ENCODE assay signal across 35 mouse cellular contexts in genomic region chr8:45341630-45342628, GRCm38 (mm10). TPM values are rescaled to one million over a fixed set of nuclear protein-coding genes. Genes with fewer than 3 reads are reported as not detected.
DNase-seq lines count a peak whose midpoint lies in the region; ATAC-seq and TF ChIP-seq lines count a peak whose summit lies in the region.
"Had no signal": no experiment of that assay in that cellular context is flagged by ENCODE, and none has a peak within 500 bp of the region (broad histone marks: within the 10 kb centered on the region; RNA-seq: fewer than 3 reads in every experiment).

No protein-coding gene starts in this region.

- WGBS in intestine, embryonic 15.5 days = 69% methylated on average over 12 of the region's 12 CpGs
- 54% methylated on average over 12 of the region's 12 CpGs for WGBS in intestine, postnatal 0 days
- WGBS in liver, embryonic 16.5 days (ENCODE audit: insufficient replicate concordance) = 63% methylated on average over 12 of the region's 12 CpGs
- WGBS in stomach, embryonic 16.5 days = 69% methylated on average over 12 of the region's 12 CpGs
- WGBS in forebrain, embryonic 11.5 days = 90% methylated on average over 12 of the region's 12 CpGs

- DNase-seq in urinary bladder, postnatal 4 days (ENCODE audit: low spot score in 2 of 2) = no peak
- DNase-seq in forebrain, embryonic 11.5 days (ENCODE audit: low spot score) = no peak
- DNase-seq: adrenal gland, postnatal 25 days; B cell, adult 2 months; cerebellum, adult 11-12 months; cerebellum, adult 9-11 months; gastrocnemius, postnatal 14 days; heart, adult 18-20 months; heart, postnatal 4 days; kidney, adult 9 months; kidney, postnatal 14 days; layer of hippocampus, adult 9-11 months; lung, adult 18-20 months; lung, postnatal 4 days; right cerebral cortex, postnatal 25 days; thymus, adult 18-20 months; thymus, postnatal 25 days had no signal

- H3K27ac ChIP-seq in intestine, embryonic 15.5 days = no peak overlapping the region
- no peak overlapping the region for H3K27ac ChIP-seq in intestine, postnatal 0 days (ENCODE audit: low read depth, low read length)
- peak overlapping the region; percentile 75 for H3K27ac ChIP-seq in liver, embryonic 16.5 days (ENCODE audit: low read length)
- peak overlapping the region; percentile 76 for H3K27ac ChIP-seq in stomach, embryonic 16.5 days (ENCODE audit: low read length)
- no peak overlapping the region for H3K27ac ChIP-seq in forebrain, embryonic 11.5 days (ENCODE audit: low read depth, low read length)
- H3K27ac ChIP-seq: embryonic facial prominence, embryonic 10.5 days; embryonic facial prominence, embryonic 15.5 days; forebrain, embryonic 13.5 days; hindbrain, embryonic 13.5 days; limb, embryonic 12.5 days; midbrain, embryonic 12.5 days; neural tube, embryonic 13.5 days had no signal

- TF ChIP-seq CTCF in intestine, postnatal 0 days (IDR thresholded peaks at IDR 0.05; ENCODE audit: low read depth) = no peak

- H3K4me3 ChIP-seq in intestine, embryonic 15.5 days (replicated peaks) = no peak overlapping the region
- no peak overlapping the region for H3K4me3 ChIP-seq in intestine, postnatal 0 days (ENCODE audit: low read depth, low read length)
- no peak overlapping the region for H3K4me3 ChIP-seq in liver, embryonic 16.5 days (ENCODE audit: low read depth, low read length)
- H3K4me3 ChIP-seq in stomach, embryonic 16.5 days (replicated peaks; ENCODE audit: low read length) = no peak overlapping the region
- no peak overlapping the region for H3K4me3 ChIP-seq in forebrain, embryonic 11.5 days (ENCODE audit: low read depth, low read length)
- H3K4me3 ChIP-seq: embryonic facial prominence, embryonic 10.5 days; embryonic facial prominence, embryonic 15.5 days; forebrain, embryonic 13.5 days; heart, embryonic 12.5 days; hindbrain, embryonic 13.5 days; limb, embryonic 12.5 days; megakaryocyte, embryonic 14.5 days; midbrain, embryonic 12.5 days; neural tube, embryonic 13.5 days had no signal

- H3K27me3 ChIP-seq in intestine, embryonic 15.5 days (replicated peaks) = no peaks in the 10 kb centered on the region
- H3K27me3 ChIP-seq in intestine, postnatal 0 days (replicated peaks; ENCODE audit: control insufficient read depth, insufficient read depth, low read length) = no peaks in the 10 kb centered on the region
- H3K27me3 ChIP-seq in liver, embryonic 16.5 days (ENCODE audit: control insufficient read depth, insufficient read depth, low read depth, low read length) = no peaks in the 10 kb centered on the region
- no peaks in the 10 kb centered on the region for H3K27me3 ChIP-seq in stomach, embryonic 16.5 days (ENCODE audit: control insufficient read depth, insufficient read depth, low read length)
- H3K27me3 ChIP-seq in forebrain, embryonic 11.5 days (ENCODE audit: control insufficient read depth, insufficient read depth, low read length) = no peaks in the 10 kb centered on the region
- H3K27me3 ChIP-seq: embryonic facial prominence, embryonic 15.5 days; forebrain, embryonic 13.5 days; heart, embryonic 12.5 days; hindbrain, embryonic 13.5 days; limb, embryonic 12.5 days; midbrain, embryonic 12.5 days; neural tube, embryonic 13.5 days had no signal

- H3K9me3 ChIP-seq in intestine, embryonic 15.5 days = no peaks in the 10 kb centered on the region
- no peaks in the 10 kb centered on the region for H3K9me3 ChIP-seq in intestine, postnatal 0 days (ENCODE audit: control insufficient read depth)
- no peaks in the 10 kb centered on the region for H3K9me3 ChIP-seq in liver, embryonic 16.5 days (replicated peaks; ENCODE audit: control insufficient read depth, low read length)
- no peaks in the 10 kb centered on the region for H3K9me3 ChIP-seq in stomach, embryonic 16.5 days (replicated peaks; ENCODE audit: control insufficient read depth, low read length)
- no peaks in the 10 kb centered on the region for H3K9me3 ChIP-seq in forebrain, embryonic 11.5 days (ENCODE audit: control insufficient read depth, low read length)
- H3K9me3 ChIP-seq: embryonic facial prominence, embryonic 10.5 days; embryonic facial prominence, embryonic 15.5 days; forebrain, embryonic 13.5 days; heart, embryonic 12.5 days; hindbrain, embryonic 13.5 days; limb, embryonic 12.5 days; megakaryocyte, embryonic 14.5 days; midbrain, embryonic 12.5 days; neural tube, embryonic 13.5 days had no signal

- no peaks in the 10 kb centered on the region for H3K36me3 ChIP-seq in intestine, embryonic 15.5 days
- no peaks in the 10 kb centered on the region; the same call in 1 of the 2 replicates for H3K36me3 ChIP-seq in intestine, postnatal 0 days (ENCODE audit: control insufficient read depth, insufficient read depth)
- no peaks in the 10 kb centered on the region for H3K36me3 ChIP-seq in liver, embryonic 16.5 days (ENCODE audit: control insufficient read depth, insufficient read depth)
- peaks cover 9% of the 10 kb centered on the region; the same call in 1 of the 2 replicates for H3K36me3 ChIP-seq in stomach, embryonic 16.5 days (ENCODE audit: control insufficient read depth, insufficient read depth, low read length)
- no peaks in the 10 kb centered on the region for H3K36me3 ChIP-seq in forebrain, embryonic 11.5 days (ENCODE audit: control insufficient read depth, insufficient read depth, low read length)
- H3K36me3 ChIP-seq: embryonic facial prominence, embryonic 15.5 days; hindbrain, embryonic 13.5 days; midbrain, embryonic 12.5 days; neural tube, embryonic 13.5 days had no signal

- ATAC-seq in intestine, embryonic 15.5 days = peak; percentile 87
- ATAC-seq in intestine, postnatal 0 days = peak; percentile 63
- peak; percentile 79 for ATAC-seq in liver, embryonic 16.5 days (ENCODE audit: low read depth)
- ATAC-seq in stomach, embryonic 16.5 days (ENCODE audit: insufficient read depth, low FRiP score) = peak; percentile 77; the same call in 1 of the 2 replicates
- no peak for ATAC-seq in inflammation-experienced regulatory T-cells, adult 6 months
- ATAC-seq in forebrain, embryonic 11.5 days (replicated peaks; ENCODE audit: low FRiP score) = no peak
- ATAC-seq: forebrain, embryonic 13.5 days; lung, postnatal 0 days had no signal

- H3K4me1 ChIP-seq in intestine, embryonic 15.5 days (replicated peaks) = no peaks in the 10 kb centered on the region
- no peaks in the 10 kb centered on the region for H3K4me1 ChIP-seq in intestine, postnatal 0 days (replicated peaks; ENCODE audit: control insufficient read depth, insufficient read depth, low read length)
- no peaks in the 10 kb centered on the region; the same call in 1 of the 2 replicates for H3K4me1 ChIP-seq in liver, embryonic 16.5 days (ENCODE audit: control insufficient read depth, low read depth, low read length)
- 0 out of 2 replicates have a peak, but pooled peaks cover 4% of the 10 kb centered on the region for H3K4me1 ChIP-seq in stomach, embryonic 16.5 days (ENCODE audit: control insufficient read depth, insufficient read depth, low read length)
- no peaks in the 10 kb centered on the region for H3K4me1 ChIP-seq in forebrain, embryonic 11.5 days (replicated peaks; ENCODE audit: control insufficient read depth, insufficient read depth, low read length)
- H3K4me1 ChIP-seq: embryonic facial prominence, embryonic 10.5 days; embryonic facial prominence, embryonic 15.5 days; forebrain, embryonic 13.5 days; heart, embryonic 12.5 days; hindbrain, embryonic 13.5 days; limb, embryonic 12.5 days; midbrain, embryonic 12.5 days; neural tube, embryonic 13.5 days had no signal

- no peak overlapping the region for H3K9ac ChIP-seq in intestine, embryonic 15.5 days
- H3K9ac ChIP-seq in intestine, postnatal 0 days (ENCODE audit: low read depth, low read length) = no peak overlapping the region
- no peak overlapping the region for H3K9ac ChIP-seq in liver, embryonic 16.5 days (ENCODE audit: low read depth, low read length)
- H3K9ac ChIP-seq in stomach, embryonic 16.5 days (ENCODE audit: low read length) = no peak overlapping the region
- H3K9ac ChIP-seq in forebrain, embryonic 11.5 days (ENCODE audit: low read length) = no peak overlapping the region
- H3K9ac ChIP-seq: embryonic facial prominence, embryonic 15.5 days; forebrain, embryonic 13.5 days; heart, embryonic 12.5 days; hindbrain, embryonic 13.5 days; limb, embryonic 12.5 days; midbrain, embryonic 12.5 days; neural tube, embryonic 13.5 days had no signal

- H3K4me2 ChIP-seq in intestine, embryonic 15.5 days (replicated peaks) = no peak overlapping the region
- peak overlapping the region; percentile 17; the same call in 1 of the 2 replicates for H3K4me2 ChIP-seq in intestine, postnatal 0 days (replicated peaks; ENCODE audit: low read depth)
- H3K4me2 ChIP-seq in liver, embryonic 16.5 days (ENCODE audit: low read depth, low read length) = no peak overlapping the region
- H3K4me2 ChIP-seq in stomach, embryonic 16.5 days (ENCODE audit: low read depth, low read length) = no peak overlapping the region
- H3K4me2 ChIP-seq in forebrain, embryonic 11.5 days (ENCODE audit: low read depth, low read length, severe bottlenecking) = no peak overlapping the region
- H3K4me2 ChIP-seq: embryonic facial prominence, embryonic 15.5 days; forebrain, embryonic 13.5 days; heart, embryonic 12.5 days; hindbrain, embryonic 13.5 days; limb, embryonic 12.5 days; midbrain, embryonic 12.5 days; neural tube, embryonic 13.5 days had no signal

RNA-seq across cellular contexts. Expression of gene Cyp4v3, which starts 8.9 kb away (rescaled TPM):
- polyA plus RNA-seq in intestine, embryonic 15.5 days (2015; fragmentation: Nextera tagmentation; extraction: Ambion mirVana) = 1.3 and 1.8 TPM in 2 replicates
- polyA plus RNA-seq in intestine, postnatal 0 days (2015; fragmentation: Nextera tagmentation; extraction: Ambion mirVana) = 2.2 and 2.4 TPM in 2 replicates
- polyA plus RNA-seq in liver, embryonic 16.5 days (2015; fragmentation: Nextera tagmentation; extraction: Ambion mirVana) = 6.4 and 6.5 TPM in 2 replicates
- 5.6 and 5.7 TPM in 2 replicates for polyA plus RNA-seq in stomach, embryonic 16.5 days (2015; fragmentation: Nextera tagmentation; extraction: Ambion mirVana)
- polyA plus RNA-seq in inflammation-experienced regulatory T-cells, adult 6 months (2017; shearing (Covaris generic)) = 10 to 100 TPM; 14.4 to 16.6 (median 15.7) TPM
- 0.69 and 1.6 TPM in 2 replicates for polyA plus RNA-seq in forebrain, embryonic 11.5 days (2014; fragmentation: Nextera tagmentation; extraction: Ambion mirVana)

RNA-seq across cellular contexts. Expression of gene Gm45753, which starts 33.7 kb away (rescaled TPM):
- polyA plus RNA-seq in intestine, embryonic 15.5 days (2015; fragmentation: Nextera tagmentation; extraction: Ambion mirVana) = 0.18 and 0.39 TPM in 2 replicates
- not detected in 2 replicates for polyA plus RNA-seq in intestine, postnatal 0 days (2015; fragmentation: Nextera tagmentation; extraction: Ambion mirVana)
- 21.6 and 26.5 TPM in 2 replicates for polyA plus RNA-seq in liver, embryonic 16.5 days (2015; fragmentation: Nextera tagmentation; extraction: Ambion mirVana)
- polyA plus RNA-seq in stomach, embryonic 16.5 days (2015; fragmentation: Nextera tagmentation; extraction: Ambion mirVana) = 0.96 and 1.0 TPM in 2 replicates
- polyA plus RNA-seq in inflammation-experienced regulatory T-cells, adult 6 months (2017; shearing (Covaris generic)) = not detected
- not detected in 2 replicates for polyA plus RNA-seq in forebrain, embryonic 11.5 days (2014; fragmentation: Nextera tagmentation; extraction: Ambion mirVana)
- polyA plus RNA-seq: forebrain, embryonic 13.5 days; heart, embryonic 12.5 days; heart, postnatal 0 days; hindbrain, embryonic 13.5 days; limb, embryonic 12.5 days; midbrain, embryonic 12.5 days; midbrain, postnatal 0 days; neural tube, embryonic 13.5 days; spleen, adult 2 months had no signal

RNA-seq across cellular contexts. Expression of gene Fam149a, which starts 40.2 kb away (rescaled TPM):
- polyA plus RNA-seq in intestine, embryonic 15.5 days (2015; fragmentation: Nextera tagmentation; extraction: Ambion mirVana) = 10.4 and 10.7 TPM in 2 replicates
- 3.1 and 3.5 TPM in 2 replicates for polyA plus RNA-seq in intestine, postnatal 0 days (2015; fragmentation: Nextera tagmentation; extraction: Ambion mirVana)
- 1.6 and 1.8 TPM in 2 replicates for polyA plus RNA-seq in liver, embryonic 16.5 days (2015; fragmentation: Nextera tagmentation; extraction: Ambion mirVana)
- polyA plus RNA-seq in stomach, embryonic 16.5 days (2015; fragmentation: Nextera tagmentation; extraction: Ambion mirVana) = 15.2 and 16.7 TPM in 2 replicates
- polyA plus RNA-seq in inflammation-experienced regulatory T-cells, adult 6 months (2017; shearing (Covaris generic)) = not detected
- polyA plus RNA-seq in forebrain, embryonic 11.5 days (2014; fragmentation: Nextera tagmentation; extraction: Ambion mirVana) = 9.5 and 10.0 TPM in 2 replicates

RNA-seq across cellular contexts. Expression of gene Klkb1, which starts 47.3 kb away (rescaled TPM):
- 0.08 and 0.11 TPM in 2 replicates for polyA plus RNA-seq in intestine, embryonic 15.5 days (2015; fragmentation: Nextera tagmentation; extraction: Ambion mirVana)
- polyA plus RNA-seq in intestine, postnatal 0 days (2015; fragmentation: Nextera tagmentation; extraction: Ambion mirVana) = not detected in 2 replicates
- polyA plus RNA-seq in liver, embryonic 16.5 days (2015; fragmentation: Nextera tagmentation; extraction: Ambion mirVana) = 13.9 and 18.1 TPM in 2 replicates
- polyA plus RNA-seq in stomach, embryonic 16.5 days (2015; fragmentation: Nextera tagmentation; extraction: Ambion mirVana) = 0.29 and 0.48 TPM in 2 replicates
- under 1 TPM in 2 of 3 experiments, not detected in 1; 0.13 to 0.34 TPM for polyA plus RNA-seq in inflammation-experienced regulatory T-cells, adult 6 months (2017; shearing (Covaris generic))
- polyA plus RNA-seq in forebrain, embryonic 11.5 days (2014; fragmentation: Nextera tagmentation; extraction: Ambion mirVana) = not detected in 2 replicates
- polyA plus RNA-seq: embryonic facial prominence, embryonic 10.5 days; forebrain, embryonic 13.5 days; heart, embryonic 12.5 days; heart, postnatal 0 days; hindbrain, embryonic 13.5 days; limb, embryonic 12.5 days; midbrain, embryonic 12.5 days; neural tube, embryonic 13.5 days had no signal

Comparison
In these comparisons a context has a peak if more than half of its experiments do, and no peak if none do; other contexts are left out.
1. ATAC-seq: peak in intestine, embryonic 15.5 days (single experiment), intestine, postnatal 0 days (single experiment), liver, embryonic 16.5 days (single experiment) and stomach, embryonic 16.5 days (single experiment); none in inflammation-experienced regulatory T-cells, adult 6 months (single experiment) and forebrain, embryonic 11.5 days (single experiment).
2. H3K27ac ChIP-seq: peak in liver, embryonic 16.5 days (single experiment) and stomach, embryonic 16.5 days (single experiment); none in intestine, embryonic 15.5 days (single experiment), intestine, postnatal 0 days (single experiment) and forebrain, embryonic 11.5 days (single experiment).
3. RNA of gene Gm45753, which starts 33.7 kb away (polyA plus RNA-seq): 21.6 to 26.5 TPM in liver, embryonic 16.5 days; 0.96 to 1.0 TPM in stomach, embryonic 16.5 days, 0.18 to 0.39 TPM in intestine, embryonic 15.5 days, not detected in intestine, postnatal 0 days, not detected in inflammation-experienced regulatory T-cells, adult 6 months and not detected in forebrain, embryonic 11.5 days; every median in the first group is over 10 times any median in the second.